Mouse (Mus musculus): ENCODE measurements around the gene Polr2a.
A peak's percentile ranks its signal among the peaks of the same experiment; 100 is the strongest.

Polr2a gene

GRCm38 (mm10) chr11:69758478-69758970 lies at the start of gene Polr2a:
Polr2a (minus strand) TSS chr11:69758637.
- DNase-seq (ENCODE audit: low read depth): peak; percentile 94

GRCm38 (mm10) chr11:69807641-69808040 lies 49.2 kb upstream of the Polr2a start:
- DNase-seq (ENCODE audit: low read depth): no peak

DNA sequence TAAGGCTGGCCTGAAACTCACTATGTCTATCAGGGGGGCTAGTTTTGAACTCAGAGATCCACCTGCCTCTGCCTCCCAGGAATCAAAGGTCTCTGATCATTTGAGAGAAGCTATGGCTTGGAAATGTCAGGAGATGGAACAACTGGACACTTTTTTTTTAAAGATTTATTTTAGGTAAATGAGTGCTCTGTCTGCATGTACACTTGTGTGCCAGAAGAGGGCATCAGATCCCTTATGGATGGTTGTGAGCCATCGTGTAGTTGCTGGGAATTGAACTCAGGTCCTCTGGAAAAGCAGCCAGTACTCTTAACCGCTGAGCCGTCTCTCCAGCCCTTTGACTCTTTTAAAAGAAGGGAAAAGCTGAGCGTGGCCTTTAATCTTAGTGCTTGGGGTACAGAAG lies 47.9 kb upstream of the Polr2a start:
- no peak for DNase-seq (ENCODE audit: low read depth)

DNA sequence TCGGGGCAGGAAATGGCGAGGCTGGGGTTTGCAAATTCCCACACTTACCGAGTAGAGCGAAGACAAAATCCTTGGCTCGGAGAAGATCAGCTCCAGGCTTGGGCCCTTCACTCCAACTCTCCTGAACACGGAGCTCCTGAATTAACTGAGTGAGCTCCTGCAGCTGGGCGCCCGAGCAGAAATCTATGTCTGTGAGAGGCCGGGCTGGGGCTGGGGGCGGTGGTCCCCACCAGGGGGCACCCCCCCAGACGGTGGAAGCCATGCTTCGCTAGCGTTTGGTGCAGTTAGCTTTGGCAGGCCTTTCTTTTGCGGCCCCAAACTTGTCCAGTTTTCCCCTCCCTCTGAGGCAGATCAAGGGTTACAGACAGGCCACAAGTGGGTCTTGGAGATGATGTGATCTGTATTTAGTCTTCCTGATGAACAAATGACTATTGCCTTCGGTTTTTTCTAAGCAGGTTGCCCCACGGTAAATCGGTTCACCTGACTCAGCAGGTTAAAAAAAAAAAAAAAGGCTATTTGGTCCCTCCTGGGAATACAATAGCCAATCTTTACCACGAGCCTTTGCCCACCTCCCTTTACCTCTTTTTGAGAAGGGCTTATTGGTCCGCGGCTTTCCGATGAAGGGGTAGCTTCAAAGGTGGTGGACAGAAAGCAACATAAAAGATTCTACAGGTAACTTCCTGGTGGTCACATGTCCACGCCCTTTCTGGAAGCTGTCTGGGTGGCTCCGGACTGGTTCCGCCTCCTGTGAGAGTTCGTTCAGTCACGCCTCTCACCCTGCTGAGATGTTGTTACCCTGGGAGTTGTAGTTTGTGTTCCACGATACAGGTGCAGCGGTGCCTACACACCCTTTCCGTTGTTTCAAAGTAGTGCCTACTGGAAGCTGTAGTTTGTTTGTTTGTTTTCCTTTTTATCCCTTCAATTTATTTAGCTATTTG lies 46.8 kb upstream of the Polr2a start, which contains the start of gene Tmem102:
Gene Tmem102, minus strand, starts transcription at position 653 of the 938 bp plus-strand sequence.
- no peak for DNase-seq (ENCODE audit: low read depth)

- no peak for DNase-seq (ENCODE audit: low read depth)
These were observed 46.2 kb upstream of the Polr2a start for GRCm38 (mm10) chr11:69804652-69804940.

DNA sequence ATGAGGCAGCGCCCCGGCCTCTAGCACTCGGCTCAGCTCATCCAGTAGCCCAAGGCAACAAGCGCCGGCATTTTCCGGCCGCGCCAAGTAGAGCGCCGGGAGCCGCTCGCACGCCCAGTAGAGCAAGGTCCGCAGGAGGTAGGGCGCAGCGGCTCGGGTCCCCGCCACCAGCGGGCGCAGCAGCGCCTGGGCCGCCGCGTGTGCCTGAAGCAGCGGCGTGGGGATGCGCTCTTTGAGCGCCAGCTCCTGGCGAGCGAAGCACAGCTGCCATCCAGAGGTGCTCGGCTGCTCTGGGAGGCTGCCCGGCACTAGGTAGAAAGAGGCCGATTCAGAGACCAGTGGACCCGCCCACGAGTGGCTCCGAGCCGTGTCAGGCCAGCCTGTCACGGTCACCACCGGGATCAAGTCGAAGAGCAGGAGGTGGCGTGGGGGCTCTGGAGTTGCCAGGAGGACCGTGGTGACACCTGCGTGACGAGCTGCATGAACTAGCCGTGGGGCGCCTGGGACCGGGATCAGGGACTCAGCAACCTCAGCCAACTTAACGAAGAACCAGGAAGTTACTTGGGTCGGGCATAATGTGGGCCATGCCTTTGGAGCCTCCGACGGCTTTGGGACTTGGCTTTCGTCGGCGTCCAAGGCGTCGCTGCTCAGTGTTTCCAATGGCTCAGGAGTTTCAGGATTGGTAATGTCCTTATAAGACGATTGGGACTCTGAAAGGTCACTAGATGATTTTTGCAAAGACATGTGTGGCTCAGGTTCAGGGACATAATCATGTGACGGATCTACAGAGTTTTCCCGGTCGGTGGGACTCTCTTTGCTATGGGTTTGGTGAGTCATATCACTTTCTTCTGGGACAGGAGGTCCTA lies 45.6 kb upstream of the Polr2a start:
- DNase-seq (ENCODE audit: low read depth): peak; percentile 32

DNA sequence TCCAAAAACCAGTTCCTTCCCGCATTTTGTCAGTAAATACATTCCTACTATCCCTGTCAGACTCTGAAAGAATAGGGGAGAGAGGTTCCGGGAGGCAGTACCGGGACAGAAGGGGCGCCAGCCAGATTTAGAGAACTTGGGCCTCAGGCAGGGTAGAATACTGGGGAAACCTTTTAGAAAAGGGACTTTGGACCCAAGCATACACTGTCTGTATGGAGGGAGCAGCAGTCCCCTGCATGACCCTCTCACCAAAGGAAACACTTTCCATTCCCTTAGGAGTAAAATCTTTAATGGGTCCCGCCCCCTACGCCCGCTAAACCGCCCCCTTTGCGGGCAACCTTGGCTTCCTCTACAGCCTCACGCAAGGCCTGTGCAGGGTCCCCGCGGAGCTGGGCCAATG lies 44.9 kb upstream of the Polr2a start:
- DNase-seq (ENCODE audit: low read depth): no peak

DNA sequence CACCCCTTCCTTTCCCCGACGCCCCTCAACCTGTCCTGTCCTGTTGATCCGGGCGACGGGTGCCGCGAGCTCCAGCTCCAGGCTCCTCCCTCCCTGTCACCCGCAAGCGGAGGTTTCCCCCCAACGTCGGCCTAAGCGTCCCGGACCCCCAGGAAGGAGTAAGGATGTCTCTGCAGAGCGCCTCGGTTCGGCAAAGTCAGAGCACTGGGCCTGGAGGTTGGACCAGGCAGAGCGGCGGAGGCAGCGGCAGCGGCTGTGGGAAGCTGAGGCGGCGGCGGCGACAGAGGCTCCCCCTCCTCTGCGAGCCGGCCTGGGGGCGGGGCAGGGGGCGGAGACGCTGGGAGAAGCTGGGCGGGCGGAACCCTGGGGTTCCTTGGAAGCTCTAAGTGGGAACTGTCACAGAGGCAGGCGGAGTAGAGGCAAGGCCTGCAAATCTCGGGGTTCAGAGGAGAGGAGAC lies 44.2 kb upstream of the Polr2a start:
- no peak for DNase-seq (ENCODE audit: low read depth)

- no peak for DNase-seq (ENCODE audit: low read depth)
These were observed 43.0 kb upstream of the Polr2a start, which contains the start of gene Fgf11 for GRCm38 (mm10) chr11:69801379-69801977. Fgf11 (minus strand) TSS chr11:69801857.

DNA sequence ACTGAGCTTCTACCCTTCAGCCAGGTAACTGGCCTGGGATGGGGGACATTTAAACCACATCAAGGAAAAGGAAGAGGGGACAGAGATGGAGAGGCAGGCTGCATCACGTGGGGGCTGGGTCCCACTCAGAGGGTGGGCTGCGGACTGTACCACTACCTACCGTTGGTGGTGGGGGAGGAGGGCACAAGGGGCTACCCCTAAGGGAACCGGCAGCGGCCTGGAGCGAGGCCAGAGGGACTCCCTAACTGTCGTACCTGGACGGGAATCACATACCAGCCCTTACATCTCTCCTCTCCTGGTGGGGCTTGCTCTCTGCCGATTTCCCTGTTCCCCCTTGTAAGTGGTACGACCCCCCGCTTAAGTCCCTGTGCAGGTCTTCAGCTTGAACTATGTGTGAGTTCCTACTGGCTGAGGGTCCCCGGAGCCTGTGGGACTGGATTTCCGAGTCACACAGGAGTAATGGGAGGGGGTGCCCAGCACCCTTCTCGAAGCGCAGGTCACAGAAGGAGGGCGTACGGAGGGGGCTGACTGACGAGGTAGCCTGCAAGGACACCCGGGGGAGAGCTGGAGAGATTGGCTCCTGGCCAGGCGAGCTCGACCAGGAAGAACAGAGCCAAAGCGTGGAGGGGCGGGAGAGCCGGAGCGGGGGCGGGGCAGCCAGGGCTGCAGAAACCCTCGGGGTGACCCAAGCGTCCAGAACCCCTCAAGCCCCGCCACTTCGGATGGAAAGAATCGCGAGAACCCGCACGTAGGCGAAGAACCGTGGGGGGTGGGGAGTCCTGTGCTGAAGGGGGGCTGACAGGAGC lies 42.2 kb upstream of the Polr2a start:
- DNase-seq (ENCODE audit: low read depth): no peak

- no peak for DNase-seq (ENCODE audit: low read depth)
These were observed 41.6 kb upstream of the Polr2a start for GRCm38 (mm10) chr11:69800138-69800391.

GRCm38 (mm10) chr11:69799394-69800137 lies 41.1 kb upstream of the Polr2a start:
- DNase-seq (ENCODE audit: low read depth): no peak

DNA sequence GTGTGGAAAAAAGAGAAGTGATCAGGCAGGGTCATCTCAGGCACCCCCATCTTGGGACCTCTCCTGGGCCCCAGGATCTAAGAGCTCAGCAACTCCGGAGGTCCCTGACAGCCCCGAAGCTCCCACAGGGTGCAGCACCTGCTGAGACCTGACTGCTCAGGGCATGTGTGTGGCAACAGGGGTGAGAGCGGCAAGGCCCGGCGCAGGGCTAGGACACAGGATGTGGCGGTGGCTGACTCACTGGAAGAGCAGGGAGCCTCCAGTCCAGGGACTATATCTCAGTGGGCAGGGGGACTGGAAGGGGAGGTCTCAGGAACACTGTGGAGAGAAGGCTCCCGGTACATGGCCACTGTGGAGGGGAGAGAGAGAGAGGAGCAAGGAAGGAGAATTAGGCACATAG lies 39.5 kb upstream of the Polr2a start:
- DNase-seq (ENCODE audit: low read depth): no peak

DNA sequence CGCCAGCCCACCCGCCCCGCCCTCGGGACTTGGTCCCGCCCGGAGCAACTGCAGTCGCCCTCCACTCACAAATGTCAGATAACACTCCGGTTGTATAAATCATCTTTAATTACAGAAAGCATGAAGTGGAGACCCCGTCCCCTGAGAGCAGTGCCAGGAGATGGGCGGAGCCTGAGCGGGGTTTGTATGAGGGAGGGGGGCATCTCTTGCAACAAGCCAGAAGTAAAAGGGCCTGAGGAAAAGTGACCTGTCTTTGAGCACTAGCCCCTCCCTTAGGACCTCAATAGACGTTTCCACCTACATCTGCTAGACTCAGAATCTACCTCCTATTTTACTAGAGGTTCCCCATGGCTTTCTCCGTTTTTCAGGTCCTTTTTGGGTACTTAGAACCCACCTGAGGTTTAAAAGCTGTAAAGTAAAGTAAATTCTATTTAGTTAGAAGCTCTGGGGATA lies 37.6 kb upstream of the Polr2a start:
- DNase-seq (ENCODE audit: low read depth): no peak

DNA sequence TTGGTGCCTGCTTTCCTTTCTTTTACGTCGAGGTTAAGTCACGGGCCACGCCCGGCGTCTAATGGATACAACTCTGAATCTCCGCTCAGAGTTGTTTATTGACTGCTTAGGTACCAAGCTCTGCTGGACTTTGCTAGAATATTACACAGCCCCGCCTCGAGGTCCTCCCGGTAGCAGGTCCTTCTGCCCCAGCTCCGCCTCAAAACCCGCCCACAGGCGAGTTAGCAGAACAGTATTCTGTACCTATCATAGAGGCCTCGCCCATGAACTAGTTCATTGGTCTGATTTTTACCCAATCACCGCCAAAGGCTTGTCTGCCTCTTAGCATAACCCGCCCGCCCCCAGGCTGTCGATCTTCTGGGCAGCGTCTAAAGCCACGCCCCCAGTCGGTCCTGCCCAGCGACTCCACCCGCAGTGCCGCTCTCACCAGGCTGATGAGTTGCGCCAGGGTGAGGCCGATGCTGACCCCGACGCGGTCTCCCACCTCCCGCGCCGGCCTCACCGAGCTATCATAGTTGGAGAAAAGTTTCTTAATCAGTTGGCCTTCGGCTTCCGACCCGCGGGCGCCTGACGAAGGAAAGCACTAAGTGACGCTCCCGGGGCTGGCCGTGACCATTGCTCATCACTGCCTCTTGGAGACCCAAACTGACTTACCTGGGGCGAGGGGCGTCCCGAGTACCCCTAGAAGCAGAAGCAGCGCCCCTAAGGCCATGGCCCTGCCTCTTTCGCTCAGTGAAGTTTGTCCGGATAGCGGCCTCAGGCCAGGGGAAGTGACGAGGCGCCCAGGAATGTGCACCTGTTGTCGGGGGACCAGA lies 36.9 kb upstream of the Polr2a start, which contains the start of gene Chrnb1:
Gene Chrnb1, minus strand, starts transcription at position 776 of the 815 bp plus-strand sequence.
- peak; percentile 88 for DNase-seq (ENCODE audit: low read depth)

DNA sequence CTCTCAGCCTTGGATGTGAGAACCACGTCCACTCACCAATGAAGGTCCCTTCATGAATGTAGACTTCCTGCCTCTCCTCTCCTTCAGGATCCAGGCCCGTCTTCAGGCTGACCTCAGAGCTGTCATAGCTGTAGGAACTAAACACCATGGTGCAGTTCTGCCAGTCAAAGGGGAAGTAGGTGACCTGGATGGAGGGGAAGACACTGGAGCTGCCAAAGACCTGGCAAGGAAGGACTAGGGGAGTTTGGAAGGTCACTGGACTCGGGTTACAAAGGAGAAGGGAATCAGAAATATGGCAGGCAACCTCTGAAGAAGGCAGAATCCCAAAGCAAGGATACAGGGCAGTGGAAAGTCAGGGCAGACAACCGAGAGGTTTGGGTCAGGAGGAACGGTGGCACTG lies 35.0 kb upstream of the Polr2a start:
- DNase-seq (ENCODE audit: low read depth): no peak

GRCm38 (mm10) chr11:69791420-69791819 lies 33.0 kb upstream of the Polr2a start:
- no peak for DNase-seq (ENCODE audit: low read depth)

DNA sequence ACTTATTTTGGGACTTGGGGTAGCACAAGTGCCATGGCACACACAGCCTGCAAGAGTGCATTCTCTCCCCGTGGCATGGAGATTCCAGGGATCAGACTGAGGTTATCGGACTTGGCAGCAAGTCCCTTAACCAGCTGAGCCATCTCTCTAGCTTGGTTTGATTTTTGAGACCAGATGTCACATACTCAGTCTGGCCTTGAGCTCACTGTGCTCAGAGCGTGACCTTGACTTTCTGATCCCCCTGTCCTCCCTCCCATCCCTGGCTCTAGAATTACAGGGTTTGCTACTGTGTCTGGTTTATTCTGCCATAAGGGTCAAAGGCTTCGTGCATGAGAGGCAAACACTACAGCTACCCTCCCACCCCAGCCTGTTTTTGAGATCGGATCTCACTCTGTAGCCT lies 31.0 kb upstream of the Polr2a start:
- DNase-seq (ENCODE audit: low read depth): no peak

DNA sequence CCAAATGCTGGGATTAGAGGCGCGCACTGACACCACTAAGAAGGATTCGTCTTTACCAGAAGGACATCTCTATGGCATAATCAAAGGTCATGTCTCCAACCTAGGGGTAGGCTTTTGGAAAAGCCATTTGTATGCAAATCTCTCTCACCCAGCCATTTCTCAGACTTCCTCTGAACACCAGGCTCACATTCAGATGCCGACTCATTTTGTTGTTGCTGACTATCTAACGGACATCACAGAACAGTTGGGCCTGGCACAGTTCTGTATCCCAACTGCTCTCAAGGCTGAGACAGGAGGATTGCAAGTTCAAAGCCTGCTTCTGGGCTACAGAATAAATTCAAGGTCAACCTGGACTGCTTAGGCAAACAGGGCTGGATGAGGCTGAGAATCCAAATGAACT lies 28.9 kb upstream of the Polr2a start:
- DNase-seq (ENCODE audit: low read depth): no peak

GRCm38 (mm10) chr11:69784793-69785272 lies 26.4 kb upstream of the Polr2a start:
- no peak for DNase-seq (ENCODE audit: low read depth)

Measured in fibroblast of lung, adult 2 months (primary cell).